Mouse (Mus musculus): ENCODE measurements at regions not wholly inside any gene's neighbourhood (a gene's known extent, or its start where the extent isn't known, plus 50 kb on each side); places are given as distances from the start of the nearest gene placed in this dataset.

DNA sequence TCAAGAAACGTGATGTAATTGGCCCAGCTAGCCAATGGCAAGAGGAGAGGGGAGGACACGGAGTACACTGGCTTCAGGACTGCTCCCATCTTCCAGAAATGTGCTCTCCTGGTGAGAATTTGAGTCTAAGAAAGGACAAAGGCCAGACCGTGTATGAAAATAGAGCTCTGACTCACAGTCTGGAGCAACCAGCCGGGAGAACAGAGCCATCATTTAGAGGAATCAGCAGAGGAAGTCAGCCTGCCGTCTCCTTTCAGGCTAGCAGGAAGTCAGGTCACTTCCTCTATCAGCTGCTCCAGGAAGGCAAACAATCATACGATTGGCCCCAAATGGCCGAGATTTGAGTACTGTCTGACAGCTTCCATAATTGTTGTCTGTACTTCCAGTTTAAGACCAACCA is 119.0 kb upstream of the Tmpo start:
- DNase-seq = peak; percentile 26

DNA sequence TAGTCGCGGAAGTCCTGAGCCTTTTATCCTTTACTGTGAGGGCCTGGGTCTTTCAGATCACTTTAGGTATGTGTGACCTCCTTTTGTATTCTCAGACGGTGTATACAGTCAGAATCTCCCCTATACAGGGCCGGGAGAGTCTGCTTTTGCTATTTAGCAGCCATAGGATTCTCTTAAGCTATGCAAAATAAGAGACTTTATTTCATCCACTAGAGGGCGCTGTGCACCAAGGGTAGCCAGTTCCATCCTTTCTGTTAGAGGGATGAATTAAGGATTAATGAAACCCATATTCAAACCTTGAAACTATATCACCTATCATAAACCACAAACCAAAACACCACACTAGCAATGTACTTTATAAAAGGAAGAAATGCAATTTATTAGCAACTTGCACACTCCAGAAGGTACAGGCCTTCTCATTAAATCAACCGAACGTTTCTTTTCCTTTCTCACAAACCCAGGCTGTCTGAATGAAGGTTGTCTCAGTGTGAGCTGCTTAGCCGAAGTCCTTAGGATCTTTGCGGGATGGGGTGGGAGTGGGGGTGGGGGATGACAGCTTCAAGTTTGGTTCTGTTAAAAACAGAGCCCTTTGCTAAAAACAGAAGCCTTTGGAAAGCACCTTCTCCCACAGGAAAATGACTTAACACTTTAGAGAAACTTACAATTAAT is 116.8 kb upstream of the Tmpo start:
- peak; percentile 65 for DNase-seq

DNA sequence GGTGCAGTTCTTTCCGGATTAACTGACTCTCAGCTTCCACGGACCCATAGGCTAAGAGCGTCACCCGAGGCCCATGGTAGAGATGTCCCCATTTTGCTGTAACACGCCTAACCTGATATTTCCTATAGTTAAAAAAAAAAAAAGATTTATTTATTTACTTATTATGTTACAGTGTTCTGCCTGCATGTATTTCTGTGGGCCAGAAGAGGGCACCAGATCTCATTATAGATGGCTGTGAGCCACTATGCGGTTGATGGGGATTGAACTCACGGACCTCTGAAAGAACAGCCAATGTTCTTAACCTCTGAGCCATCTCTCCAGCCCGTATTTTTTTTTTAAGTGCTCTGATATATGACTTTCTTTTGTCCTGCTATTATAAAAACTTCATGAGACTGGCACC is 114.2 kb upstream of the Tmpo start:
- DNase-seq = no peak

DNA sequence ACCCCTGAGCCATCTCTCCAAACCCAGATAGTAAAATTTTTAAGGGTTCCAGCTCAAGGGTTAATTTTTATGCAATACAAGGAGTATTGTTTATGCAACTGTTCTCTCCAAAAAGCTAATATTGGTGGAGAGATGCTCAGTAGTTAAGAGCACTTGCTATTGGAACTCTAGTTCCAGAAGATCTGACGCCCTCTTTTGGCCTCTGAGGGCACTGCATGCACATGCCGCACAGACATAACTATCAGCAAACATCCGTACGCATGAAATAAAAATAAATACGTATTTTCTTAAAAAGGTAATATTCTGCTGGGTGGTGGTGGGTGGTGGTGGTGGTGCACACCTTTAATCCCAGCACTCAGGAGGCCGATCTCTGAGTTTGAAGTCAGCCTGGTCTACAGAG is 112.1 kb upstream of the Tmpo start:
- no peak for DNase-seq

DNA sequence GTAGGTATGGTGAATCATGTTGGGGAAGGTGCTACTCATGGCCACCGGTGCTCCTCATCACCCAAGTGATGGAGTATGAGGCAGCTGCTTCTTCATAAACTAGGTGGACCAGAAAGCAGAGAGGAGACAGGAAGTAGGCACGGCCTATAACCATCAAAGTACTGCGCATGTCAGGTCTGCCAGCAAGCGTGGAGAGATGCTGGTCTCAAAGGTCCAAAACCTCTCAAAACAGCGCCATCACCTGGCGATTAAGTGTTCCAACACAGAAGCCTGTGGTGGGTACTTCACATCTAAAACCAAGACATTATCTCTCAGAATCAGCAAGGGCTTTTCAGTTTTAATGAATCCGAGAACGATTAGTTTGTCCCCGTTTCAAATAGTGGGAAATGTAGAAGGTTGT is 103.1 kb upstream of the Tmpo start:
- DNase-seq = no peak

DNA sequence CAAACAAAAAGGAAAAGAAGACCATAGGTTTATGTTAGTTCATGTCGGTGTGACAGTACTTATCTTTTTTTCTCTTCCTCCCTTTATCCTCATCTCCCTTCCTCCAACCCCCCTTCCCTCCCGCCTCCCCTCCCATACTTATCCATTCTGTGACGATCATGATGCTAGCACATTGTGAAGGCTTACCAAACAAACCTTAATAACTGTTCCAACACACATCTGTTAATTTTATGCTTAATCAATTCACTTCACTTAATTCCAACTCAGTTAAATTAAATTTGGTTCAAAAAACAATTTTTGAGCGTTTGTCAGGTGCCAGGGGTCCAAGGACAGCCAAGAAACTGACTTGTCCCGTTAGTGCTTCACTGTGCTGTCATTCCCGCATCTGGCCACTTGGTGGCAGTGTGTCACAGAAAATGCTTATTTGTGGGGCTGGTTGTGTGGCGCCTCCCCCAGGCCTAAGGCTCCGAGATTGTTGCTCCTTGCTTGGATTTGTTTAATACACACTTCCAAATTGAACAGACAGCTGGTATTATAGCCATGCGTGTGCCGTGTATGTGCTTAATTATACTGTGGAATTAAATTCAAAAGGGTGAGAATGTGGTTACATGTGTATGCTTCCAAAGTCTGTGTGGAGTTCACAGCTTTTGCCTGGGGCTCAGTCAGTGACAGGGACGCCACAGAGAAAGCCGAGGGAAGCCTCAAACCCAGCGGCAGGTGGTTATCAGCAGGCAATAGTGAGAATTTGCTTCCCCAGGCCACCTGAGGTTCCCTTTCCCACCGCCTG is 90.0 kb upstream of the Tmpo start:
- DNase-seq = peak; percentile 90

DNA sequence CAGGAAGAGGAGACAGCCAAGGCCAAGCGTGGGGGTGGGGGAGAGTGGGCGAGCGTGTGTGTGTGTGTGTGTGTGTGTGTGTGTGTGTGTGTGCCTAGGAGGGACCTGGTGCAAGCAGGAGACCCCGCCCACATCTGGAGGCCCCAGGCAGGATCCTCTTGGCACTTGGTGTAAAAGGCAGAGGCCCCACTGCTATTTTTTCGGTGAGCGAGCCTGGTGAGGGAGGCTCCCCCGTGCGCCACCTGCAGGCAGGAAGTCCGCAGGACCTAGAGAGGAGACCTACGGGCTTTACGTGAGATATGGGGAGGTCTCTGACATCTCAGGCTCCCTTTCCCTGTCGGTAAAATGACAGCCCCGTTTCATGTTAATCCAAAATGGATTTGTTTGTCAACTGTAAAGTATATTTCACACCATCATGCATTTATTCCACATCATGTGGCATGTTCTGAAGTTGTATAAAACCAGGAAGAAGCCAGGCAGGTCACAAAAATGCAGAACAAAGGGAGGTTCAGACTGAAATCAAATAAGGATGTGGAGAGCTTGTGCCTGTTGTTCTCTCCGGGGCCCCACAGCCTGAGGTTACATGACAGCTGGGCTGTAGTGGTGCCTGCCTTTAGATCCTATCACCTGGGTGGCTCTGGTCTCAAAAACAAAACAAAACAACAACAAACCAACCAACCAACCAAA is 89.3 kb upstream of the Tmpo start:
- DNase-seq = peak; percentile 79

DNA sequence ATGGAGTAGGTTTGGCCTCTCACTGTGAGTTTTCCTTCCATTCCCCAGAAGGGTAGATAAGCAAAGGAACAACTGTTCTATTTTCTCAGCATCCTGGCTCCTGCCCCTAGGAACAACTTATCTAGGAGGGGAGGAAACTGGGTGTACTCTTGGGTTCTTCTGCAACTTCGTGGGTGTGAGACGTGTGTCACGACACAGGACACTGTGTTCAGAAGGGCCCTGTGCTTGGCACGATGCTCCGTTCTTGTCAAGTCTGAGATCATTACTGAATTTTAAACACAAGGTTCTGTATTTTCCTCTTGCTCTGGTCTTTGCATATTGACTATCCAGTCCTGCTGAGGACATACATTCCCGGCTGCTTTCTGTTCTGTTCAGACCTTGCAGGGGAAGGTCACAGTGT is 86.8 kb upstream of the Tmpo start:
- no peak for DNase-seq

DNA sequence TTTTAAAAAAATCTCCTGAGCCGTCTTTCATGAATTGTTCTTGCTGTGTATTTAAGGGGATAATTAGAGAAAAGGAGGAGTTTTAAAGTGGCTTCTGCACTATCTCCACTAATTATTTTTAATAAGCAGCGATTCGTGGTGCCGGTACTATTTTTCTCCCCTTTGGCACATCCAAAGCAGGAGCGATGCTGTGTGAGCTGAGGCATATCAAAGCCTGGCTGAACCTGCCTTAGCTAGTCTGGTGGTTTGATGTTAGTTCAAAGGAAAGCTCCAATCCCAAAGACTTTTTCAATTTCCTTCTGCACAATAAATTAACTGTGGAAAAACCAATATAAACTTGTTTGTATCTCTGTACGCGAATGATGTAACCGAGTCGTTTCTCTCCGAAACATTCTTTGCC is 79.3 kb upstream of the Tmpo start:
- DNase-seq = no peak

DNA sequence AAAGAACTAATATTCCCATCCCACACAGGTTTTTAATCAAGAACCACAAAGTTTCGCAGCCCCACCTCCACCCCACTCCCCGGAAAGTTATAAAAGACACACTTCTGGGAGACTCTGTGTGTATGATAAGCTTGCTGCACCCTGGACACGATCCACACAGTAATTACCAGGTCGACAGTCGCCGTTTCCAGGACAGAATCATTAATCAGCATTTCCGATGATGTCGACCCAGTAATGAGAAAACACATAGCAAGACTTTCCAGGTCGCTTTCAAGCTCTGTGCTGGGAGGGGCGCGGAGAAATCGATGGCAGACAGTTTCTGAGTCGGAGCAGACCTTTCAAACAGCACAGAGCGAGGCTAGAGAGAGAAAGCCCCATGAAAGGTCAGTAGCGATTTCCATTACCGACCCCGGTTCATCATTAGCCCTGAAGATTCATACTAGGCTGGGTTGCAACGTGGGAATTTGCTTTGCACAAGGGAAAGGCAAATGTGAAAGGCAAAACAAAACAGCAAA is 68.6 kb upstream of the Tmpo start:
- DNase-seq = no peak

DNA sequence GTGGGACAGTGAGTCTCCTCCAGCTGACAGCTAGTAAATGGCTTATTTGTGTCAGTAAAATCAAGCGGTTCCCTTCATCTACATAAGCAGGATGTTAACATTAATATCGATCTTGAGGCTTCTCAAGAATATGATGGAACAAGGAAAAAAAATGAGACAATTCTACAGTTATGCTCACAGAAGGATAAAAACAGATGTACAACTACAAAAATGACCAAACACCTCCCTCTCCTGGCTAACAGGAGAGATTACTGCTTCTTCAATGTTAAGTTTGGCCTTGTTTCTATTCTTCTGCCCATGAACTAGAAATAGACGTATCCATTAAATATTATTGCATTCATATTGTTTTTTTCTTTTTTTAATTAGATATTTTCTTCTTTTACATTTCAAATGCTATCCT is 63.2 kb upstream of the Tmpo start:
- no peak for DNase-seq

DNA sequence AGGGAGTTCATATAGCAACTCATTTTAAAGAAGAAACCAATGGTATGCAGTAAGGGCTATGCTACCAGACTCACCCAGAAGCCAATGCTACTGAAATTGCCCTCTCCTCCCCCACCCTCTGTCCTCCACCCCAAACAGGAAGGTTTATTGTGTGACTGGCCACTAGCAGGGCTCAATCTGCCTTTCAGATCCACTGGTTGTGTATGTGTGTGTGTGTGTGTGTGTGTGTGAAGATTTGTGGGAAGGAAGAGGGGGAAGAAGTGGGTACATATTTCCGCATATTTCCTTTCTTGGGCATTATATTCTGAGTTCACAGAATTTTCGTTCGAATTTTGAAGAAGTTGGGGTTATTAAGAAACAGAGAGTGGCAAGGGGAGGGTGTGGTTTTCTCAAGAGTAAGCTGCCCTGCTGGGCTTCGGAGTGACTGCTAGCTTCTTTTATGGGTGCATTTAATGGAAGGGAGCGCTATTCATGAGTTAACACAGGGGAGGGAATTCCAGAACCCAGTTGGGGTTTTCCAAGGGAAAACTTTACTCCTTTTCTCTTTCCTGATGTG is 61.5 kb upstream of the Tmpo start:
- no peak for DNase-seq

DNA sequence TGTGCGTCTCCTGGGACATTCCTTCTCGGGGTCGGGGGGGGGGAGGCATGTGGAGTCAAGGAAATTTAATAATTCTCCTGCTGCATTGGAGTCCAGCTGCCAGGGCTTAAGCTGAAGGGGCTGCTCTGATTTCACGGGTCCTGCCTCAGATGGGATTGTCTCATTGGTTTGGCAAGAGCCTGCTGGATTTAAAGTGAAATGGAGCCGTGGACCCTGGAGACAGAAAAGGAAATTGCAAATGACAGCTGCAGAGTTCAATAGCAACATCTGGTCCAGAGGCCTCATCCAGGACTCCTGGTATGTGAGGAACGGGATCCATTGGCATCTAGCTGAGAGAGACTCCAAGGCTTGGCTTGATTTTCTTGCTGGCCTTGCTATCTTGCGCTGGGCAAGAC is 60.5 kb upstream of the Tmpo start:
- peak; percentile 32 for DNase-seq

DNA sequence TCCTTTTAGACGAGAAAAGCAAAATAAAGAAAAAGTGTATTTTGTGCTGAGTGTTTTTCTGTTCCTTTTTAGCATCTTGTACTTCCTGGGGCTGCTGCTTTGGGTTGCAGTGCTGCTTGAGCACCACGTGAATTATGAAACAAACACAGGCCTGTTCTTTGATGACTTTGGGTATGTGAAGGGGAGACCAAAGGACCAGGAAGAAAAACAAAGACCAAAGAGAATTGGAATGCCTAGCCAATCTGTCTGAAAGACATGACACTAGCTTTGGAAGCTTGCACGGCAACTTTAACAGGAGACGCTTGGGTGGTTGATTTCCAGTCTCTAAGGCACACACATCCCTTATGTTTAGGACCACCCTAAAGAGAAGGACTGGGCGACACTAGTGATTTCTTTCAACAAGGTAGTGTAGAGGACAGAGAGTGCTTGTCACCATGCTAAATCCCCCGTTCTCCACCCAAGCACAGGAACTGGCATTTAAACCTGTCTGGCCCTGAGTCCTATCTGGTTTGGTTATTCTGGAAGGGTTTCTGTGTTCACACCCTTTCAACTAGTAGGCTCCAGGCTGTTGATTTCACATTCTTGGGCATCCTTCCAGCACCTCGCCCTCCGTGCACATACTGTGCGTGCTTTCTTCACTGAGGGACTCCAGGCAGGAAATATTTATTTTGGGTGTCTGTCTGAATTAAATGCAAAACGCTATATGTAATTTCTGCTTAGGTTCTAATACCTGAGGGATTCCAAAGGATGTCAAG is 59.9 kb upstream of the Tmpo start:
- peak; percentile 82 for DNase-seq

DNA sequence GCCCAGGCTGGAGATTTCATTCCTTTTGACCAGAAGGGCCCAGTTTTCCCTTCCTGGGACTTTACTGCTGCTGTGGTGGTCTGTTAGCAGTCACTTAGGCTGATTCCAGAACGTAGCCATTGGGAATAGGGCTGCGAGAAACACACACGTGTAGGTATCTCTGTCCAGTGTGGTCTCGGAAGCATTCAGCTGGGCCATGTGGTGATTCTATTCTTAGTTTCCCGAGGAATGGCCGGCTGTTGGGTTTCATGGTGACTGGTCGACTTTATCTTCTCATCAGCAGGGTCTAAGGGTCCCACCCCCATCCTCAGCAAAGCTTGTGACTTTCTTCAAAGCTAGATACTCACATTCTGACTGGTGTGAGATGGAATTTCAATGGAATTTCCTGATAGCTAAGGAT is 59.2 kb upstream of the Tmpo start:
- DNase-seq = no peak

DNA sequence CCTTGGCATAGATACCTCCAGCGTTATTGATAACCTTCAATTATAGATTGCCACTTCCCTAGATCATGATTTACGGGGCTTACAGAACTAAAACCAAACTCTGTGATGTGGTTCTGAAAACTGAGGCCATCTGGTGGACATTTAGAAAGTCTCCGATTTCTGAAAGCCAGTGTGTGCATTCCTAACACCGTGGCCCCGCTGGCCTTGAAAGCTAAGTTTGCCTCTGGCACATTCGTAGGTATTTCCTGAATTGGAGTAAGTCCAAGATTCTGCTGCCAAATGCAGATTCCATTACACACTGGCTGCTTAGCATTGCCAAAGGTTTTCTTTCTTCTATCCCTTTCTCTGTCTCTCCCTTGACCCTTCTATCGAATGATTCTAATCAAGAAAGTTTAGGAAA is 55.7 kb upstream of the Tmpo start:
- DNase-seq = peak; percentile 74

DNA sequence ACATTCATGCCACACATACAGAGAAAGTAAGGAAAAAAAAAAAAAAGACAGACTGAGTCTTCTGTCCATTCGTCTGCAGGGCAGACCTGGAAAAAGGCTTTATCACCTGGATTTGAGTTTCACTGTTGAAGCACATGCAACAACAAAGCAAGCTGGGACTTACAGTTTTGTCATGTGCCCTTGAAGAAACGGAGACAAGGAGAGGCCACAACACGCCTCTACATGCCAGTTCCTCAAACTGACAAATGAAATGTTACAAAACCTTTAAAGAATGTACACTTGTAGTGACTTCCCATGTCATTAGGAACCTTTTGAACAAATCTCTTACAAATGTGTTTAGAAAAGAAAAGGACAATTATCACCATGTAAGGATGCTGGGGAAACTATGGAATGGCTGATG is 53.6 kb upstream of the Tmpo start:
- no peak for DNase-seq
